Mouse (Mus musculus) intestine, embryonic 15.5 days (tissue): ENCODE data around the gene 2210408I21Rik. TPM values are rescaled to one million over a fixed set of nuclear protein-coding genes. Genes with fewer than 3 reads are reported as not detected.
A peak's percentile ranks its signal among the peaks of the same experiment; 100 is the strongest.
"Not testable (repeated sequence)": the region's sequence is repeated elsewhere in the genome, so short reads cannot be mapped to it uniquely, and the experiment has no call there.

Experiments
- ATAC-seq: fragments of 200-750 bp; cut with Nextera tagmentation; 2 replicates; pipeline ENCODE4 v1.8.0; 2017; ENCODE audit warnings: moderate TSS enrichment, moderate library complexity
- H3K27ac ChIP-seq: fragments of 300-500 bp; sonication (generic); 2 replicates; pipeline ENCODE4 v1.5.1; 2015; ENCODE audit warnings: mild to moderate bottlenecking, inconsistent platforms
- H3K27me3 ChIP-seq: fragments of 300-500 bp; sonication (generic); replicated peaks from 2 replicates; pipeline ENCODE4 v1.6.1; 2015; ENCODE audit warnings: inconsistent platforms
- H3K36me3 ChIP-seq: fragments of 300-500 bp; sonication (generic); 2 replicates; pipeline ENCODE4 v1.6.1; 2015; ENCODE audit warnings: inconsistent platforms
- H3K4me1 ChIP-seq: fragments of 300-500 bp; sonication (generic); replicated peaks from 2 replicates; pipeline ENCODE4 v1.6.1; 2015; ENCODE audit warnings: inconsistent platforms
- H3K4me2 ChIP-seq: fragments of 300-500 bp; sonication (generic); replicated peaks from 2 replicates; pipeline ENCODE4 v1.6.1; 2015; ENCODE audit warnings: mild to moderate bottlenecking, inconsistent platforms
- H3K4me3 ChIP-seq: fragments of 300-500 bp; sonication (generic); replicated peaks from 2 replicates; pipeline ENCODE4 v1.5.1; 2015; ENCODE audit warnings: inconsistent platforms
- H3K9ac ChIP-seq: fragments of 300-500 bp; sonication (generic); 2 replicates; pipeline ENCODE4 v1.6.1; 2015; ENCODE audit warnings: inconsistent platforms
- H3K9me3 ChIP-seq: fragments of 300-500 bp; sonication (generic); 2 replicates; pipeline ENCODE4 v1.6.1; 2016; ENCODE audit warnings: inconsistent platforms
- WGBS: fragments of 180-500 bp; shearing (Covaris S2); methylation state at CpG from one replicate; pipeline ENCODE4 v1.1.7; 2015; 5-methylcytosine and 5-hydroxymethylcytosine counted together
- polyA plus RNA-seq: library from polyadenylated mRNA; unstranded; fragments of >200 nt; fragmentation: Nextera tagmentation; extraction: Ambion mirVana; gene quantifications from 2 replicates; pipeline ENCODE4 v1.2.1, GENCODE M21; 2015

The 2210408I21Rik gene
- polyA plus RNA-seq: 5.6 and 6.0 TPM in 2 replicates

DNA sequence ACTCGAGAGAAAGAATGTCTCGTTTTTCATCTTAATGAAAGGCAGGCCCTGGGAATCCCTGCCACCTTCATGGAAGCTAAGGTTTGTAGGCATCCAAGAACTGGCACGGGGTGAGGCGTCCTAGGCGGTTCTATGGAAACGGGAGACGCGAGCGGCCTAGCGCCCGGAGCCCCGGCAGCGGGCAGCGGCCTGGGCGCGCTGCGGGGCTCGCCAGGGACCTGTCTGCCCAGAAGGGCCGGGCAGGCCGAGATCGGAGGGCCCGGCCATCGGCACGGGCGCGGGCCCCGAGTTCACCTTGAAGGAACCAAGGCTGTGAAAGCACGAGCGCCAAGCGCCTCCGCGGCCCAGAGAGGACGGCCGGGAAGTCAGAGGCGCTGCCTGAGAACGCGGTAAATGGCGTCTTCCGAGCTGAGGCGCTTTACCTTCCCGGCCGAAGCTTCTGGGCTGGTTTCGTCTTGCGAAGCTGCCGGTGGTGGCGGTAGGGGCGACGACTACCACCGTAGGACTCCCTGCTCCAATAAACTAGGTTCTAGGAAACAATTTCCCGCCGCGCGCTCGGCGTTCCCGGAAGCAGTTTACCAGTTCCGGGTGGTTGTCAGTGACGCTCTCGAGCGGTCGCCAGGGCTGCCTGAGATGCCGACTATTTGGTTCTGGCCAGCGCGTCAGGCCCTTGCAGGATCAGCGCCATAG is at the start of gene 2210408I21Rik, which contains the start of gene Slf1:
Gene 2210408I21Rik (plus strand): TSS at position 610 of the 690 bp plus-strand sequence.
Gene Slf1 (minus strand): TSS at position 543 of the 690 bp plus-strand sequence.
- under 1% methylated on average over 65 of the region's 65 CpGs for WGBS
- Histone ChIP-seq H3K27me3 (no peaks in the 10 kb centered on the region), H3K9ac (peak within 1 kb of the TSS; percentile 91), H3K9me3 (no peaks in the 10 kb centered on the region), H3K36me3 (no peaks in the 10 kb centered on the region), H3K4me1 (no peaks in the 10 kb centered on the region), H3K27ac (peak within 1 kb of the TSS; percentile 93), H3K4me2 (peak within 1 kb of the TSS; percentile 53), H3K4me3 (peak within 1 kb of the TSS; percentile 94)
- ATAC-seq: peak; percentile 99

DNA sequence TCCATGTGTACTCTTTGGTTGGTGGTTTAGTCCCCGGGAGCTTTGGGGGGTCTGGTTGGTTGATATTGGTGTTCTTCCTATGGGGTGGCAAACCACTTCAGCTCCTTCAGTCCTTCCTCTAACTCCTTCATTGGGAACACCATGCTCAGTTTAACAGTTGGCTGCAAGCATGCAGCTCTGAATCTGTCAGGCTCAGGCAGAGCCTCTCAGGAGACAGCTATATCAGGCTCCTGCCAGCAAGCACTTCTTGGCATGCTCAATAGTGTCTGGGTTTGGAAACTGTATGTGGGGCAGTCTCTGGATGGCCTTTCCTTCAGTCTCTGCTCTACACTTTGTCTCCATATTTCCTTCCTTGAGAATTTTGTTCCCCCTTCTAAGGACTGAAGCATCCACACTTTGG is 42.5 kb upstream of the 2210408I21Rik start:
- WGBS: 96% methylated on average over 1 of the region's 1 CpGs
- not testable (repeated sequence) for H3K4me3 ChIP-seq, H3K4me2 ChIP-seq, H3K27me3 ChIP-seq, H3K9ac ChIP-seq, H3K4me1 ChIP-seq, H3K9me3 ChIP-seq, H3K27ac ChIP-seq, H3K36me3 ChIP-seq, ATAC-seq

DNA sequence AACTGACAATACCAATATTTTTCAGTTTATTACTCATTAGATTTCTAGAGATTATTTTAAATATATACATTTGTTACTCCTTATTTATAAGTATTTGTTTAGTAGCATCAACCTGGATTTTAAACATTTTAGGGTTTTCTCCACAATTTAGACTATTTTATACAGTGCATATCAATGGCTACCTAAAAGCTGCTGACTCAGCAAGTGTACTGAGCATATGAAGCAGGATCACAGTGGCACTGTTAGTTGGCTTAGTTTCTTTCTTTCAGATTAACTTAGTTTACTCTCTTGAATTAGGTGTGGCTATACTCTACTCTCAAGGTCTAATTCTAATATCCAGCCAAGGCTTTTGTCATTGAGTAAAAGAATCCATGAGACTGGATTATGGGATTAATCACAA is 27.6 kb upstream of the 2210408I21Rik start:
- no peaks in the 10 kb centered on the region for H3K27me3 ChIP-seq
- no peak overlapping the region for H3K27ac ChIP-seq
- no peaks in the 10 kb centered on the region for H3K36me3 ChIP-seq
- no peaks in the 10 kb centered on the region for H3K9me3 ChIP-seq
- no peak overlapping the region for H3K4me3 ChIP-seq
- no peak for ATAC-seq
- H3K9ac ChIP-seq: no peak overlapping the region
- H3K4me1 ChIP-seq: no peaks in the 10 kb centered on the region
- no peak overlapping the region for H3K4me2 ChIP-seq

DNA sequence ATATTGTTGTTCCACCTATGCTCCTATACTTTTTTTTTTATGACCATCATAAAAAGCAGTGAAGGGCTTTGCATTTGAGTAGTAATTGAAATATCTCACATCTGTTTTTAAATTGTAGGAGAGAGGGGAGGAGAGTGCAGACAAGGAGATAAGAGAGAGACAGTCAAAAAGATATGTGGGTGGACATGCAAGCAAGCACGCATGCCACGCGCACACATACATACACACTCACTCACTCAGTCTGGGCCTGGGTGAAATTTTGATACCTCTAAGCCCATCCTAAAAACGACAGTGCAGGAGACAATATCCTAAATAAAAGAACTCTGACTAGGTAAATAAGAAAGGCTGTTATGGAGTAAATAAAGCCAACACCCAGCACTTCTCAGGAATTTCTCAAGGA is 16.6 kb upstream of the 2210408I21Rik start:
- no peaks in the 10 kb centered on the region for H3K9me3 ChIP-seq
- no peak overlapping the region for H3K9ac ChIP-seq
- H3K36me3 ChIP-seq: no peaks in the 10 kb centered on the region
- H3K4me3 ChIP-seq: no peak overlapping the region
- peak; percentile 67; the same call in 1 of the 2 replicates for ATAC-seq
- WGBS: 85% methylated on average over 4 of the region's 4 CpGs
- H3K4me1 ChIP-seq: no peaks in the 10 kb centered on the region
- H3K27me3 ChIP-seq: no peaks in the 10 kb centered on the region
- no peak overlapping the region for H3K27ac ChIP-seq
- no peak overlapping the region for H3K4me2 ChIP-seq

DNA sequence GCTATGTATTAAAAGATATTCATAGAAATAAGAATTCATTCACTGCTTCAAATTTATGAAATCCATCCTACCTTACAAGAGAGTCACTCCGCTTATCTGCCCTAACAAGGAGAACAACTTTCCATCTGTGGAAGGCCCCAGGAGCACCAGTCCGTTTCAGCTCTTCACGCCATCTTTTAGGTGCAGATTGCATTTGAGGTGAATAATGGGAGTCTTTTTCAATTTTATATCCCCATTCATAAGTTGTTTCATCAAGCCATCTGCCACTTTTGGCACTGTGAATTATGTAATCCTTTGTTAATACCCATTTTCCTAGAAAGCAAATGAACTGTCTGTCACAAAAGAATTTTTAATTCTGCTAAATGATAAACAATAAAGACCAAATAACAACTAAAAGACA is 10.2 kb upstream of the 2210408I21Rik start:
- no peak overlapping the region for H3K4me3 ChIP-seq
- H3K9ac ChIP-seq: no peak overlapping the region
- H3K36me3 ChIP-seq: no peaks in the 10 kb centered on the region
- H3K4me1 ChIP-seq: no peaks in the 10 kb centered on the region
- no peaks in the 10 kb centered on the region for H3K9me3 ChIP-seq
- no peak overlapping the region for H3K4me2 ChIP-seq
- WGBS: 90% methylated on average over 3 of the region's 3 CpGs
- no peaks in the 10 kb centered on the region for H3K27me3 ChIP-seq
- ATAC-seq: no peak
- no peak overlapping the region for H3K27ac ChIP-seq

DNA sequence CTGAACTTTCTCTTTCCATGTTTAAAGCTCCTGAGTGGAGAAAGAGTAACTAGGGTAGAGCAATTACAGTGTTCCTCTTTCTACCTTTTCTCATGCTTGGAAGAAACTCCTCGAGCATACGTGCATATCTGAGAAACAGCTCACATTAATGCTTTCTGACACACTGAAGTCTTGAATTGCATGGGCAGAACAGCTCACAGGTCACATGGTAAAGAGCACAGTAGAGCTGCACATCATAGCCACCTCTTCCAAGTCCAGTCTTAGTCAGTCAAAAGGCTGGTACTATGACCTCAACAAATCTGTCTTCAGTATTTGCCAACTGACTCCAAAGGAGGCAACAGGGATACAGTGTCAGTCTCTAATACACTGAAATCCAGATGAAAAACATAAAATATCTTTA is 7.1 kb upstream of the 2210408I21Rik start:
- H3K27me3 ChIP-seq: no peaks in the 10 kb centered on the region
- H3K36me3 ChIP-seq: no peaks in the 10 kb centered on the region
- H3K27ac ChIP-seq: no peak overlapping the region
- H3K9me3 ChIP-seq: no peaks in the 10 kb centered on the region
- H3K4me1 ChIP-seq: no peaks in the 10 kb centered on the region
- H3K4me3 ChIP-seq: no peak overlapping the region
- no peak overlapping the region for H3K4me2 ChIP-seq
- H3K9ac ChIP-seq: no peak overlapping the region
- no peak for ATAC-seq
- WGBS: 88% methylated on average over 2 of the region's 2 CpGs

DNA sequence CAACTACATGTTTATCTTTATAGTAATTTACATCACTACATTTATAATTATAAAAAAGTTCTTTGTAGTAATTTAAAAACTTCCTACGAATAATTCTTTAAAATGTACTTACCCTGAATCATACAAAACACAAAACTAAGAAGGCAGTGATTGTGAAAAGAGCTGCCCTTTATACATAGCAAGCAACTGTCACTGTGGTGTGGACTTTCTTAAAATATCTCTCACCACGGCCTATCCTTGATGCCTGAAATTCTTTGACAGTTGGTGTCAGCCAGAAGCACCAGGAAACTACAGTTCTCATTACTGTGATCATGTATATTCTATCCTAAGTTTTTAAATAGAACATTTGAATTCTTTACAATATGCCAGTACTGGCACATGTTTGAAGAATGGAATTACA is 4.2 kb upstream of the 2210408I21Rik start:
- Histone ChIP-seq H3K4me2 (no peak overlapping the region), H3K27ac (no peak overlapping the region), H3K9me3 (no peaks in the 10 kb centered on the region), H3K27me3 (no peaks in the 10 kb centered on the region), H3K9ac (no peak overlapping the region), H3K4me1 (no peaks in the 10 kb centered on the region), H3K36me3 (no peaks in the 10 kb centered on the region), H3K4me3 (no peak overlapping the region)
- 78% methylated on average over 2 of the region's 2 CpGs for WGBS
- ATAC-seq: no peak

DNA sequence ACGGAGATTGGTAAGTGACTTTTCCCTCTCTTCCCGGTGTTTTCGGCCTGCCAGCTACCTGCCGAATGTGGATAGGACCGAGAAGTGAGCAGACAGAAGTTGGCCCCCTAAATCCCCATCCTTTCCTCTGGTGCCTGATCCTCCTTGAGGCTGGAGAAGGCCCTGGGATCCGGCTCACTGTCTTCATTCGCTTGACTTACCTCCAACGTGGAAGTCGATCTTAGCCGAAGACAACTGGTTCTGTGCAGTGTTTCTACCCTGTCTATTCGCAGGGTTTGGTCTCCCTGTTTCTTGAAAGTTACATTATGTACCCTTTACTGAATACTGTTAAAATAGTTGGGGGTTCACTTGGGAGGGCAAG is 261 bp downstream of the 2210408I21Rik start:
- WGBS: 1% methylated on average over 11 of the region's 11 CpGs
- Histone ChIP-seq H3K27me3 (no peaks in the 10 kb centered on the region), H3K9me3 (no peaks in the 10 kb centered on the region), H3K4me1 (no peaks in the 10 kb centered on the region), H3K4me3 (peak overlapping the region; percentile 94), H3K4me2 (peak overlapping the region; percentile 53), H3K9ac (peak overlapping the region; percentile 91), H3K27ac (peak overlapping the region; percentile 93), H3K36me3 (no peaks in the 10 kb centered on the region)
- peak; percentile 80 for ATAC-seq

DNA sequence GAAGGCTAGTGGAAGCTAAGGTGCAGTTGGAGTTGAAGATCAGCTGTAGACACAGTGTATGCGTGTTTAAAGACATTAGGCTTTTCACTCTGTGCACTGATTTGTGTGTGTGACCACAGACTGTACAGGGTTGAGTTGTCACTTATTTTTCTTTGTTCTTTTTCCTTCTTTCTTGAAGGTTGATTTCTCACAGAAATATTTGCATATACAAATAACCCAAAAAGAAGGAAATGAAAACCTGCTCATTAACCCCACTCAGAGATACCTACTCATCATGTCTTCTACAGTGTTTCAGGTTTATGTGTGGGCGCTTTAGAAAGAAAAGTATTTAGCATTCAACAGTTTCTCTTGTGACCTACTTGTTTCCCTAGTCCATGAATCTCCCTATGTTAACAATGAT is 5.5 kb downstream of the 2210408I21Rik start:
- 90% methylated on average over 2 of the region's 2 CpGs for WGBS
- Histone ChIP-seq H3K9ac (no peak overlapping the region), H3K9me3 (no peaks in the 10 kb centered on the region), H3K4me2 (no peak overlapping the region), H3K4me3 (no peak overlapping the region), H3K4me1 (no peaks in the 10 kb centered on the region), H3K36me3 (no peaks in the 10 kb centered on the region), H3K27me3 (no peaks in the 10 kb centered on the region), H3K27ac (no peak overlapping the region)
- no peak for ATAC-seq

DNA sequence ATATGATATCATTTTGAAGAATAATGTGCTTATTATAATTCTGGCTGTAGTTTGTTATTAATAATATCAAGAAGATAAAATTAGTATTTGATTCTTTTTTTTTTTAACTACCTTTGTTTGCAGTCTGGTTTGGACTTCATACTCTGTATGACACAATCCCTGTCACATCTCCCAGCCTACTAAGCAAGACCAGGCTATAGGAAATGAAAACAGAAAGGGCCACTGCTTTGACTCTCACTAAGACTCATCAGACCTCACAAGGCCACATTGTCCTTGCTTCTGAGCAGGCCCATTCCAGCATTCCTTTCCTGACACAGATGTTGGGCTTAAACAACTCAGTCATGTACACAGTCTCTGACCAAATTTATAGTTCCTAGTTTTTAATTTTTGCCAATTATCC is 42.6 kb downstream of the 2210408I21Rik start:
- no peaks in the 10 kb centered on the region for H3K27me3 ChIP-seq
- no peak overlapping the region for H3K4me3 ChIP-seq
- H3K4me1 ChIP-seq: no peaks in the 10 kb centered on the region
- no peak overlapping the region for H3K4me2 ChIP-seq
- no peak overlapping the region for H3K9ac ChIP-seq
- H3K27ac ChIP-seq: no peak overlapping the region
- no peak for ATAC-seq
- no peaks in the 10 kb centered on the region for H3K9me3 ChIP-seq
- no peaks in the 10 kb centered on the region for H3K36me3 ChIP-seq

DNA sequence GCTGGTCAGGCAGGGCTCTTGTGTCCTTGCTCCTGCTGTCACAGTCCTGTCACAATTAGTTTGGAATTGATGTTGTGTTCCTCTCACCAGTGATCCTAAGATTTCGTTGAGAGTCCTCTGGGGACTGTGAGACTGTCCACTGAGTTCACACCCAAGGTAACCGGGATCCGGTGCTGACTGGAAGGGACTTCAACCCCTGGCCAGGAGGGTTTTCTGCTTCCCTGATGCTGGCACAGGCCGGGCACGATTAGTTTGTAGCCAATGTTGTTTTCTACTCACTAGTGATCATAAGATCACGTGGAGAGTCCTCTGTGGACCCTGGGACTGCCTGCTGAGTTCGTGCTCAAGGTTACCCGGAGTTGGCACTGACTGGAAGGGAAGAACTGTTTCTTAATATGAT is 55.3 kb downstream of the 2210408I21Rik start:
- no peaks in the 10 kb centered on the region for H3K4me1 ChIP-seq
- no peak for ATAC-seq

DNA sequence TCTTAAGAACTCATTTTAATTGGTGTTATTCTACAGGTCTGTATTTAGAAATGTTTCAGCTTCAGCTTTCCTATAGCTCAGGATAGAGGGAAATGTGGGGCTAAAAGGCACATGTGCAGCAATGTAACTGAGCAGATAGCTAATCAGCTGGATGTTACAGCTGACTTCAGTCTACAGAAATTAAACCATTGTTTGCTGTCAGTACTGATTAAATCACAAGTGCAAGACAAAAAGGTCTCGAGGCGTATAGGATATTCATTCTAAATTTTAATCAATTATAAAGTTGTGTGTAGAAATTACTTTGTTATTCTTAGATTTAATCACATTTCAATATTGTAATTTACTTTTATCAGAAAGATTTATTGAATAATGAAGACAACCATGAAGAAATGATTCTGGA is 56.9 kb downstream of the 2210408I21Rik start:
- Histone ChIP-seq H3K9ac (no peak overlapping the region), H3K36me3 (no peaks in the 10 kb centered on the region), H3K4me1 (no peaks in the 10 kb centered on the region), H3K4me3 (no peak overlapping the region), H3K27me3 (no peaks in the 10 kb centered on the region), H3K9me3 (no peaks in the 10 kb centered on the region), H3K27ac (no peak overlapping the region), H3K4me2 (no peak overlapping the region)
- WGBS: 89% methylated on average over 2 of the region's 2 CpGs
- no peak for ATAC-seq

More for the DNA sequence above, 55.3 kb downstream of the 2210408I21Rik start:
- Histone ChIP-seq H3K27ac (no peak overlapping the region), H3K4me3 (no peak overlapping the region), H3K27me3 (no peaks in the 10 kb centered on the region), H3K36me3 (no peaks in the 10 kb centered on the region), H3K9me3 (no peaks in the 10 kb centered on the region), H3K9ac (no peak overlapping the region), H3K4me2 (no peak overlapping the region)
- 91% methylated on average over 8 of the region's 8 CpGs for WGBS

DNA sequence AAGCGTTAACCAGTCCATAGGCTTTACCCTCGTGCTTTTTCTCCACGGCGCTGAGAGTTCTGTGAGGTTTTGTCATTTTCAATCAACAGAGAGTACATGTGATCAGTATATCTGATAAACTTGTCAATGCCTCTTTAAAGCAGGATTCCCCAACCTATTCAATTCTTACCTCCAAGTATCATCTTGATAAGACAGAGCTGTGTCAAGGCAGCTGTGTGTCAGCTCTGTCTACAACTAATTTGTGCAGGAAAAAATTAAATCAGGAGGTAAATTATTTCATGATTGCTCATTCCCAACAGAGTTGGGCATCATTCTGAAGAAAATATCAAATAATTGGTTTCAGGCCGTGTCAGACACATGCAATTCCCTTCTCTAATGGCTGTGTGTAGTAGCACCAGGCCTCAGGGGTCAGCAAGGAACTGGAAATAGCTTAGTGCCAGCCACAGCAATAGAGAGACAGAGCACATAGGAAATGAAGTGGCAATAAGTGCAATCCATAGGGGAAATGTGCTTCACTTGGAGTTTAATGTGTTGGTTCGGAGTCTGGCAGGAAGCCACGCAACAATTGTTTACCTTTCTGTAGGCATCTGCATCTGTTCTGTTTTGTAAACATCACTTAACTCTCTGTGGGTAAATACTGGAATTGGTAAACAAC is 73.6 kb downstream of the 2210408I21Rik start:
- WGBS: 72% methylated on average over 7 of the region's 7 CpGs
- no peak for ATAC-seq

More for the DNA sequence above, 73.6 kb downstream of the 2210408I21Rik start:
- H3K9ac ChIP-seq: no peak overlapping the region
- H3K4me1 ChIP-seq: no peaks in the 10 kb centered on the region
- H3K27ac ChIP-seq: no peak overlapping the region
- H3K9me3 ChIP-seq: no peaks in the 10 kb centered on the region
- H3K4me2 ChIP-seq: no peak overlapping the region
- no peaks in the 10 kb centered on the region for H3K36me3 ChIP-seq
- no peak overlapping the region for H3K4me3 ChIP-seq
- H3K27me3 ChIP-seq: no peaks in the 10 kb centered on the region
